Mouse (Mus musculus) common myeloid progenitor, adult 5-6 weeks (primary cell): Measurements from ENCODE around the gene Lcn2. TPM values are rescaled to one million over a fixed set of nuclear protein-coding genes. Genes with fewer than 3 reads are reported as not detected.

Experiments used
- ATAC-seq: replicated peaks from 2 replicates; pipeline ENCODE4 v1.8.0; 2016; ENCODE audit warnings: low read depth, mild to moderate bottlenecking, moderate TSS enrichment, inconsistent platforms; ENCODE audit not compliant: poor library complexity, severe bottlenecking
- total RNA-seq: library from RNA; stranded (forward); fragments of 200-1000, 187-1606 nt; gene quantifications from 2 replicates; pipeline ENCODE4 v1.2.3, GENCODE M21; 2017

The Lcn2 gene
- total RNA-seq, 1 experiment from 2014 or later, result 17.2 TPM

DNA sequence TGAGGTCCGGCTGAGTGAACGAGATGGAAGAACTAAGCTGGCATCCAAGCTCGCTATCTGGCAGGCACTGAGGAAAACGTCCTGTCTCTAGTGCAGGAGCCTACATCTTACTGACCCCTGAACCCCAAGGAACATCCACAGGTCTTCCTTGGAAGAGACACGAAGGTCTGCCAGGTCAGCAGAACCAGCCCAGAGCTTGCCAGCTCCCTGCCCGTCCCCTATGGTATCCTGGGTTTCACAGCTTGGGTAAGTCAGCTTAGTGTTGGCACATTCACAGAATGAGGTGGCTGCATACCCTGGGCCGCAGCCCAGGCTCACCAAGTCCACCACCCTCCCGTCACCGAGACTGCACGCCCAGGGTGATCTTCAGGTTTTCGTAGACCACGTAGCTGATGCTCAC lies 27.7 kb upstream of the Lcn2 start:
- no peak for ATAC-seq

DNA sequence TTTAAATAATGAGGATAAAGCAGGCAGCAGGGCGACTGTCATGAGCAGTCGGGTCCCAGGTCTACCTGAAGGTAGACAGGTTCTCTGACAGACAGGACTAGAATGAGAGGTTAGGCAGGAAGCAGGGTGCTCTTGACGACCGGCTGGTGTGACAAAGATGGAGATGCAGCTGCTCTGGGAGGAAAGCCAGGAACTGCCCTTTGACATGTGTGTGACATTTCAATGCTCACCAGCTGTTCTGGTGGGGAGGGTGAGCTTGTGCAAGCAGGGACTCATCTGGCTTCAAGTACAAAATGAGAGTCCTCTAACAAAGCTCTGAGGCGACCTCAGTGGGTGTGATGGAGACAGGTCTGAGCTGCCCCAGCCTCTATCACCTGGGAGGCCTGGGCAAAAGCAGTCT lies 25.9 kb upstream of the Lcn2 start:
- ATAC-seq, result no peak

DNA sequence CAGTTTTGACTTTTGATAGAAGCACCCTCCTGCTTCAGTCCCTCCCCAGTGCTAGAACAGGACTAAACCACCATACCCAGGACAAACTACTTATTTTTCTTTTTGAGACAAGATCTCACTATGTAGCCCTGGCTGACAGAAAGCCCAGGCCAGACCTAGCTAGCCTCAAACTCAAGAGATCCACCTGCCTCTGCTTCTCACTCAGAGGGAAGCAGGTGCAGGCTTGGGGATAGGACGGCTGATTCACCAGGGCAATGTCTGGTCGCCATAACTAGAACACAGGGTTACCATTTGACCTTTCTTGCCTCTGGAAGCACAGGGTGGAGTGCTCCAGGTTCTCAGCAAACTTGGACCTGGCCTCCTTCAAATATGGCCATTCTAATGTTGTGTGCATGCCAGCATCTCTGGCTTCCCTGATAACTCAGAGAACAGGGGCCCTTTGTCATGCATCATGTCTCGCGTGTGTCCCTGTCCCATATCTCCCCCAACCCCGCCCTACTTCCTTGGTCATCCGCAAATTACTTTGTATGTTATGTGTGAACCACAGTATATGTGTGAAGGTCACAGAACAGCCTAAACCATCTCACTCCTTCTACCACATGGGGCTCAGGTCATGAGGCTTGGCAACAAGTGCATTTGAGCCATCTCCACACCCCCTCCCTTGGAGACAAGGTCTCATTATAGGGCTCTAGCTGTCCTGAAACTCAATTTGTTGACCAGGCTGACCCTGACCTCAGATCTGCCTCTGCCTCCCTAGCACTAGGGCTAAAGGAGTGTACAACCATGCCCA lies 24.9 kb upstream of the Lcn2 start:
- ATAC-seq, result no peak

DNA sequence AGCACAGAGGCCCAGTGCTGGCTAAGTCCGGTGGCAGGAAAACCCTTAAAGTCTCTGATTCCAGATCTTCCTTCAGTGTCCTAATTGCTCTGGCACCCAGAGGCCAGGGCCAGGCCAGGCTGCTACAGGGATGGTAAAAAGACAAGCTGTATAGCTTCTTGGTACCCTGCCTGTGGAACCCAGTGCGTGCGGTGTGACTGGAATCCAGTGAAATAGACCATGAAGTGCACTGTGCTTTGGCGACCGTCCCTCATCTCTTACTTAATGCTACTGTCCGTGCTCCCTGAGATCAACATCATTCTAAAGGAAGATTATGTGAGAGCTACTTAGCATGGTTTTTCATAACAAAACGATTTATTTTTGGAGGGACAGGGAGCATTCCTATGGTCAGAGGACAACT lies 23.4 kb upstream of the Lcn2 start:
- ATAC-seq, result no peak

DNA sequence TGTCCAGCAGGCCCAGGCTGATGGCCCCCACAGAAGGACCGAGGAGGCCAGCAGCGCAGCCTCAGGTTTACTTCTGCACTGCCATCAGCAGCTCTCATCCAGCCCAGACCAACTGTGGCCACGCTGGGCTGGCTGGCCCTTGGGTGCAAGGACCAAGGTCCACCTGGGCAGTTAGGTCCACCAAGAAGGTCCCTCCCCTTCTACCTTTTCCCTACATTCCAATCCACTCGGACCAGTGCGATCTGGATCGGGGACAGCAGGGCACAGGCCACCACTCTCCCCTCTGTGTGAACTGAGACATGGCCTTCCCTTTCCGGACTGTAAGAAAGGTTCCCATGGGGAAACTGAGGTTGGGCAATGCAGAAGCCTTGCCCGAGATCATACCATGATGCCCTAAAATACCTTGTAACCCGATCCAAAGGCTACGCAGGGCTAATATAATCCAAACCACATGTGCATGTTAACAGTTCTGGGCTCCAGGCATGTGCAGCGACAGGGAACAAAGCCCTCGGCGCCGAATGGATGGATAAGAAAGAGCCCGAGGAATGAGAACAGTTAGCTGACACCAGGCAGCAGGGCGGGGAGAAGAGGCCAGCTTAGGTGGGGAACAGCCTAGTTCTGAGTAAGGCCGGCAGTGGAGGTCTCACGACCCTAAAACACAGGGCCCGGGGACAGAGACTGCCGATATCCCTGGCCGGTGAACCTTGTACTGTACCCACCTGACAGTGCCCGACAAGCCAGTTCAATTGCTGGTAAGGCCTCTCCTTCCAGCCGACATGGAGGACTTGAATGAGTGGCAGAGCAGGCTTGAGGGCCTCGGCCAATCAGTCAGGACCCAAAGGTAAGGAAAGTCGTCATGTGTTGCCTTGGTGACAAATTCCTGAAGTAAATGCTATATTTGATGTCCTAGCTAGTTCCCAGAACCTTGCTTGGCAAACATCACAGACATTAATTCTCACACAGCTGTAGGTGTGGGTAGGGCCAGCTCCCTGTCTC lies 20.7 kb upstream of the Lcn2 start:
- no peak for ATAC-seq

DNA sequence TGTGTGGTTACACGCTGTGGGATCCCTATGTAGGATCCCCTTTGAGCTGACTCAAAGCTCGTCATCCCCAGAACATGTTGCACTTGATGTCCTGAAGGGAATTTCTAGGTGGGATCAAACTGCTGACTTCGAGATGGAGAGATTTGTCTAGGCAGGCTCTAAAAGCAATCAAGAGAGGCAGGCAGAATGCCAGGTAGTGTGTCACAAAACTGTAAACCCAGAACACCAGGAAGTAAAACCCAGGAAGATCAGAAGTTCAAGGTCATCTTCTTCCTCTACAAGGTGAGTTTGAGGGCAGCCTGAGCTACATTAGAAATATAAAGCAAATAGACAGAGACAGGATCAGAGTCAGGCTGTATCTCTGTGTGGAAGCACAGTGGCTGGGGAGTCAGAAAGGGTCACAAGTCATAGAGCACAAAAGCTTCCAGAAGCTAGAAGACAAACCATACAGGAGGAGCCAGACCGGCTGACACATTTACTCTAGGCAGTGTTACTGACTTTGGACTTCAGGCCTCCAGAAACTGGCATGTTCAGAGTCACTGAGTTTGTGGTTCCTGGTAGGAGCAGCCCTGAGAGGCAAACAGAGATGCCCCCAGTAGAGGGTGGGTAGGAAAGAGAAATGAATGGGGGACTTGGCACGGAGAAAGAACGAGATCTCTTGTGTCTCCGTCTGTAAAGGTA lies 19.2 kb upstream of the Lcn2 start:
- ATAC-seq, result no peak

DNA sequence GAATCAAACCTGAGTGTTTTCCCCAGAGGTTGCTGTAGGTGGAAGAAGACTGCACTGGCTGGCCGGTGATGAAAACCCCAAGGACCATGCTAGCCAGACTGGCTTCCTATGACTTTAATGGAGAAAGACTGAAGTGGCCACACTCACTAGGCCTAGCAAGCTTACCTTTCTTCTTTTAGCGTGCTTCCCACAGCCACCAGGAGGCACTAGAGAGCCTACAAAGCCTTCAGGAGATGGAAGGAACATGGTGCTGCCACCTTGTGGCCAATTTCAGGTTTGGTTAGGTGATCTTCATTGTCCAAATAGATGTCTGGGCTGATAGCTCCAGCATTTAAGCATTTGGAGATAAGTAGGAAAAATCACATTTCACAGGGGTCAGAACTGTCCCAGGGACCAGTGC lies 16.6 kb upstream of the Lcn2 start:
- peak; percentile 93 for ATAC-seq

DNA sequence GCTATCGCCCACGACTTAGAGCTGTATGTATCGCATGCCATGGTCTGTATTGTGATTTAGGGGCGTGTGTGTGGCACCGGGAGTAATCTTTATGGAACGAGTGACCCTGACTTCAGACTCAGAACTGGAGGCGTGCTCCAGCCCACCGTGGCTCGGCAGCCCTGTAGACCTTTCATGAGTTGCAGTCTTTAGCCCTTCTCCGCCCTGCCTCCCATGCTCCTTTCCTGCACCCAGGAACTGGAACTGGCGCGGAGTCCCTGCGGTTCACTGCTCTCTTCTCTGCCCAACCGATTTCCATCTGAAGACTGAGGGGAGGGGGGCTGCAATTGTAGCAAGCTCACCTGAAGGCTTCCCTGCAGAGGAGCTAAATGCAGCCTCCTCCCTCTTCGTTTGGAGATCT lies 8.6 kb upstream of the Lcn2 start:
- ATAC-seq, result no peak

DNA sequence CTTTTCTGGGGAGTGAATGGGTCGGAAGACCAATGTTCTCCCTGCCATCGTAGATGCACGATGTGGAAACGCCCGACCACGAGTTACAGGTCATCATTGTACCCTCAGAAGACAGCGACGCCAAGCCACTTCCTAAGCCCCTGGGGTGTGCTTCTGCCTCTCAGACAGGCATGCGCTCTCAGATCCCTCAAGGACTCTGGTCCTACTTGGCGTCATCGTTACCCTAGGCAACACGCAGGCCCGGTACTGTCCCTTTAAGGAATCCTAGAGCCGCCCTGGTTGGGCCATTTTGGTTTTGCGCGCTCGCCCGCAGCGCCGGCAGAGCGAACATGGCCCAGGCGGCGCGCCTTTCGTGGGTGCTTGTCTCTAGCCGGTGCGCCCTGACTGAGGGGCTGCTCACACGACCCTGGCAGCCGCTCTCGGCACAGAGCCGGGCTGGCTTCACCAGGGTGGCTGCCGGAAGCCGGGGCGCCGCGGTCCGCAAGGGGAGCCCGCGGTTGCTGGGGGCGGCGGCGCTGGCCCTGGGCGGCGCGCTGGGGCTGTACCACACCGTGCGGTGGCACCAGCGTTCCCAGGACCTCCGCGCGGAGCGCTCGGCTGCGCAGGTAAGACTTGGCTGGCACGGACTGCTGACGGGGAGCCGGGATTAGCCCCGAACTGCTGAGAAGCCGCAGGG lies 8.0 kb upstream of the Lcn2 start:
- ATAC-seq, result peak; percentile 86

DNA sequence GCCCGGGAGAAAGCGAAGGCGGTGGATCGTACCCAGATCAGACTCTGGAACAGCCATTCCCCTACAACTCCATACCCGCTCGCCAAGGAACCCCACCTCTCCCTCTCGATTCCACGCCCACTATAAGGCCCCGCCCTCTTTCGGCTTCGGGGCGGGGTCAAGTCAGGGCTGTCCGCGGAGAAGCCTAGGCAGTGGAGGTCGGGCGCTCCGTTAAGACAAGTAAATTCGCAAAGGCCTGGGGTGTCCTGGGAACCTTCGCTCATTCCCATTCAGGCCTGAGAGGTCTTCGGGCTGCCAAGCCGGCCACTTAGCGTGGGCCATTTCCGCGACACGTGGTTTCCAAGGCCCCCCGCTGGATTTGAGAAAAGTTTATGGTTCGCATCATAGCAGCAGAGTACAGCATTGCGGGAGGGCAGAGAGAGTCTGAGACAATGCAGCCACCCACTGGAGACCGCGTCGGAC lies 7.5 kb upstream of the Lcn2 start, which contains the start of gene Ptges2:
Gene Ptges2 (plus strand): TSS at position 413 of the 462 bp plus-strand sequence.
- ATAC-seq, result peak; percentile 81

DNA sequence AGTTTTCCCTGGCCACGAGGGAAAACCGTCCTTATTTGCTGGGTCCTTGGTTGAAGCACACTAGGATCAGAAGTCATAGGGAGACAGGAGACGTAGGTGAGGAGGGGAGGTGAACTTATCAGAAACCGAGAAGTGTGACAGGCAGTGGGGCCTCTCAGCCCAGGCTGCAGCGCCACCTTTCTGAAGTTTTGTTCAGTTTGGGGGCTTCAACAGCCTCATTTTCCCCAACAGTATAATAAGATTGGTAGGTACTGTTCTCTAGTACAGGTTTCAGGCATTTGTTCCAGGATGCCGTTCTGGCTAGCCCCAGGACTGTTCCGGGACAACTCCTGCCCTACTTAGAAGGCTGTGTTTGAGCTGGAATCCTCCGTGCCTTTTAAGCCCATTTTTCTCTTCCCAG lies 6.9 kb upstream of the Lcn2 start:
- peak; percentile 28 for ATAC-seq

DNA sequence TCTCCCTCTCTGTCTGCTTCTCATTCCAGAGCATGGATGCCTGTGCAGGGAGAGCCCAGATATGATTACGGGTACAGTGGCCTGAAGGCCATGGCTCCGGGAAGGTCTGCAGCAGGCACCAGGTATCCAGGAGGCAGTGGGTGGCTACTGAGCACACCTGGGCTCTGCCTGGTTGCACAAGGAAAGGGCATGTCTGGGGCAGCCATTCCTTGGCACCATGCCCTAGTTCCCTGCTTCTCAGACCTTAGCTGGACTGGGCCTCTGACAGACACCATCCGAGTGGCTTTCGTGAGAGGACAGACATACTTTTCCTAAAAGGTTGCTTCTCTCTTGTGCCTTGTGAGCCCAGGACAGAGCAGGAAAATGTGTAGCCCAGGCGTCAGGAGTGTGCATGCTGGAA lies 4.0 kb upstream of the Lcn2 start:
- ATAC-seq, result no peak

DNA sequence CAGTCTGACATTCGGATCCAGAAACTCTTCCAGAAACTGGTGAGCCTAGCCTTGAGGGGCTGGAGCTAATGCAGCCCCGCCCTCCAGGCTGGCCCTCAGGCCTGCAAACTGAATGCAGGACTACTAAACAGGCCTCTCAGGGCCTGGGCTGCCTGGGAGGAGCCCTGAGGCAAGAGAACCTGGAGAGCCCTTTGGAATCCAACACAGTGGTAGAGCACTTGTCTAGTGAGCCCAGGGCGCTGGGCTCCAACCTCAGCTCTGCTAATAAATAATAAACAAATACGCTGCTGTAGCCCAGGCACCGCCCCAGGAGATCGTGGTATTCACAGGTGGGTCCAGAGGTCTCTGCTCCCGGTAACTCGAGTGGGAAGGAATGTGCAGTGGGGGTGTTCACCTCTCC lies 2.8 kb upstream of the Lcn2 start:
- no peak for ATAC-seq

DNA sequence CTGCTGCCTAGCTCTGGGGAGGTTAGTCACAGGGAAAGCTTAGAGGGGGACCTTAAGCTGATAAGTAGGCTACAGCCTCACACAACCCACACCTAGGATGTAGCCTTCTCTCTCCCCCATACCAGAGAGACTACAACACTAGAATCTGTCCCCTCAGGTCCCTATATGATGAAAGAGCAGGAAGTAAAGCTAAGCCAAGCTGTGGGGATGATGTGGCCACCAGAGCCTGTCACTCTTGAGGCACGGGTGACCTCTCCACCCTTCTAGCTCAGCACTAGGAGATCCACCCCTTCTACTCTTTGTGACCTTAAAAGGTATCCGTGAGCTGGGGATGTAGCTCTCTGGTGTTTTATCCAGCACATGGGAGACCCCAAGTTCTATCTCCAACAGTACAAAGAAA lies 1.1 kb upstream of the Lcn2 start:
- ATAC-seq, result no peak

DNA sequence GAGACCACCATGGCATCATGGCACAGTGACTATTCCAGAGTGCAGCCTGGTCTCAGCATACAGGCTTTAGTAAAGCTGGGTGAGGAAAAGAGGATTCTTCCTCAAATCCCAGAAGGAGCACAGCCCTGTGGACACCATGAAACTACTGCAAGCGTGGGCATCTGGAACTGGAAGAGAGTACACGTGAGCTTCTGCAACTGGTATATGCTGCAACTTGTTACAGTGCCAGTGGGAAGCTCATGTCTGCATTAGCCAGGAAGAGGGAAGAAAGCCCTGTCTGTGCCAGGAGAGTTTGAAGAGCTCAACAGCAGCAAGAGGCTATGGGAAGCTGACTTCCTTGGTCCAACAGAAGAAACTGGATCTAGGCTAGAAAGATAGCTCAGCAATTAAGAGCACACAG lies 5.4 kb downstream of the Lcn2 start:
- ATAC-seq, result no peak

DNA sequence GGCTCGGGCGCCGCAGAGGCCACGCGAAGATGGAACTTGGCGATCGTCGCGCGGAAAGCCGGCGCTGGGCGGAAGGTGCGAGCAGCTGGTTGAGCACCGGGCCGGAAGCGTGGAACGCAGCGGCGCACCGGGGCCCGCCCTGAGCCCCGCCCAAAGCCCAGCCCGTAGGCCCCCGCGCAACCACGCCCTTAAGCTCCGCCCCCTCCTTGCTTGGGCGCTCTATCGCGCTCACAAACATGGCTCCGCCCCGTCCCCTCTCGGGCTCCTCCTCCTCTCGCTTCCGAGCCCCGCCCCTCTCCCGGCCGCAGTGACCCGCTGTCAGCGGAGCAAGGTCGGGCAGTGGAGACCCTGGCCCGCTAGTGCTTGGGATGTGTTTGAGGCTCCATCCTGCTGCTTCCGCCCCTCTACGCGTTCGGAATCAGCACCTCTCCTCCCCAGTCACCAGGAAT lies 6.3 kb downstream of the Lcn2 start, which contains the start of gene 1110008P14Rik:
Gene 1110008P14Rik (minus strand): TSS at position 164 of the 449 bp plus-strand sequence.
- ATAC-seq, result peak; percentile 94

DNA sequence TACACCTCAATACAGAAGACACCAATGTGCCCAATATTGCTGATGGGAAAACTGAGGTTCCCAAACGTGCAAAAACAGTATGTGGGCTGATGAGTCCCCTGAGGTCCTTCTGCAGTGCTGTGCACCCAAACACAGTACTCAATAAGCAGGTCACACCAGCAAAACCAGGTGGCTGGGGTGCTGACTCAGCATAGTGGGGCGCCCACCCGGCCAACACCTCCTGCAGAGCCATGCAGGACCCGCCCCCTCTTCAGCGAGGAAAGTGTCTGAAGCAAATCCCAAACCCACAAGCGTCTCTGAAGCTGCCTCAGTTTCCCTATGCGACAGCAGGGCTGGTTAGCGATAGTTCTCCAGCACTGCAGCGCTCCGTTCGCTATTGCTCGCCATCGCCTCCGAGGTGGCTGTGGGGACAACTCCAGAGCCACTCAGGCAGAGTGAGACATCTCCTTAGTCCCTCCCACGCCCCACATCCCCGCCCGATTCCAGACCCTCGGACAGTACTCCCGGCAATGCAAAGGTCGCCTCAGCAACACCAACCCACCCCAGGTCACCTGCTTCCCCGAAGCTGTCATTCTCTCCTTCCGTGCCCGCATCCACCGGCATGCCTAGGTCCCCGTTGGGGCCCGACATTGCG lies 6.8 kb downstream of the Lcn2 start:
- 0 out of 2 replicates have a peak, but pooled peaks have one; percentile 10 for ATAC-seq

DNA sequence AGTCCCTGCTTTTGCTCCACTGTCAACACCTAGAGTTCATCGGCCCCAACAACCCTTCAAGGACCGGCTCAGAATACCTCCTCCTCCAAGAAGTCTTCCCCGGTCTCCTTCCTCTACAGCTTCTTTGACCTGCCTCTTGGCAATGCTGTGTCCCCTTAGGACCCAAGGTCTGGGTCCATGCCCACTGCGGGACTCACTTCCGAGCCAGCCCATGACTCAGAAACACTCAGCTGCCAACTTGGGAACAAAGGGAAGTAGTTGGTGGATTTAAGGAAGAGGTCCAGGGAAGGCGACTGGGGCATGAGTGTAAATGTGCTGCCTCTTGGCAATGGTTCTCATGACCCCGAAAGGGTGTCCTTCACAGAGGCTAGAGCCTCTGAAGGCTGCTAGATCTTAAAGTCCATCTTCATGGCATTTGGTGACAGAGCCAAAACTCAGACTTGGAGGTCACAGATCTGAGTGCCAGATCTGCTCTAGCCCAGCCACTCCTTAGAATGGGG lies 8.0 kb downstream of the Lcn2 start:
- ATAC-seq, result no peak

DNA sequence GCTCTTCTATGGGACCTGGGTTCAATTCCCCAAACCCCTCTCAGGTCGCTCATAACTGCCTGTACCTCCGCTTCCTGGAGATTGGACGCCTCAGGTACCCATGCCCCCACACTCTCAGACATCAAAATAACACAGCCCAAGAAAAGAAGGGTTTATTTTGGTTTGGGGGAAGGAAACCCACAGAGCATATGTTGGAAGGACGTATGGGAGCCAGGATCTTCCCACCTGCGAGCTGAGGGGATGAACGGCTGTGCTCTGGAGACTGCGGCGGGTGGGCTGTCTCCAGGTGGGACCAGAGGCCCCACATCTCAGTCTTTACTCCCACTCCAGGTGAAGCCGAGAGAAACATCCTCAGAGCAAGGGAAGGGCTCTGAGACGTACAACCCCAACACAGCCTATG lies 11.1 kb downstream of the Lcn2 start:
- no peak for ATAC-seq
